Mouse (Mus musculus): ENCODE results near the gene Osbpl10. TPM values are rescaled to one million over a fixed set of nuclear protein-coding genes. Genes with fewer than 3 reads are reported as not detected.

Gene Osbpl10
- total and polyA plus RNA-seq, 2 experiments from 2014 or later = 0.36 to 2.9 TPM

DNA sequence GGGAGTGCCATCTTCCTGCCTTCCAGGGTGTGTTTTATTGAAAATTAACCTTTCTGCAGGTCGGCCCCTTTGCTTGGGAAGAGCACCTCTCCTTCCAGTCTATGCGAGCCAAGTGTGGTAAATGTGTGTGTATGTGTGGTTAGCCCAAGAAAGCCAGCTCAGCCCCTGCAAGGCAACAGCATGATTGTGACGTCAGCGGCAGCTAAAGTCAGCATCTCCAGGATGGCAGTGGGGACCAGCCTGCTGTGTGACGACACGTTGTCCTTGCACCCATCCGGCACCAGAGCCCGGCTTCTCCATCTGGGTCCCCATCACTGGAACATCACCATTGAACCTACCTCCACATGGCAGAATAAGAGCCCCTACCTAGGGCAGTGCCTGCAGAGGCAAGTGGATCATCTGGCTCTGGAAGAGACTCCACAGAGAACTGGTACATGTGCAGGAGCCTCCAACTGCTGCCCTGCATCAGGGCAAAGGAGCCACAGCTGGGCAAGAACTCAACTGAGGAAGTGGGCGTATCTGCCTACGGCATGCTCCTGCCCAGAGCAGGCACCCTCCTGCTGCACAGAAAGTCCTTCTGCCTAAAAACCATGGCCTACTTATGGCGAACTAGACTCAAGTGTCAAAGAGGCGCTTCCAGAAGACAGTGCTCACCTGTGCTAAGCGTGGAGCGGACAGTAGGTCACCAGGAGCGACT is 221.9 kb downstream of the Osbpl10 start:
- no peak overlapping the region for H3K9ac ChIP-seq (replicated peaks; ENCODE audit: low read depth, low read length)
- TF ChIP-seq CTCF (IDR thresholded peaks at IDR 0.05; ENCODE audit: low read depth) (no peak), EP300 (IDR thresholded peaks at IDR 0.05; ENCODE audit: low read depth) (no peak)
- no peaks in the 10 kb centered on the region for H3K36me3 ChIP-seq (replicated peaks; ENCODE audit: control insufficient read depth, insufficient read depth, low read length)
- ATAC-seq (ENCODE audit: insufficient read depth, low read depth) (no peak), DNase-seq (ENCODE audit: low spot score) (no peak)
- H3K27ac ChIP-seq (ENCODE audit: low read depth) = no peak overlapping the region
- no peak overlapping the region for H3K4me2 ChIP-seq (ENCODE audit: low read depth, low read length)
- H3K4me3 ChIP-seq (ENCODE audit: low read depth, low read length) = no peak overlapping the region
- no peaks in the 10 kb centered on the region for H3K4me1 ChIP-seq (ENCODE audit: control insufficient read depth, insufficient read depth)
- no peaks in the 10 kb centered on the region for H3K27me3 ChIP-seq (ENCODE audit: control insufficient read depth, insufficient read depth, low read length)
- H3K9me3 ChIP-seq (replicated peaks; ENCODE audit: control insufficient read depth, low read length) = no peaks in the 10 kb centered on the region
- 89% methylated on average over 15 of the region's 15 CpGs for WGBS

GRCm38 (mm10) chr9:115201264-115201663 is 222.9 kb downstream of the Osbpl10 start:
- ATAC-seq (ENCODE audit: insufficient read depth, low read depth) = no peak
- Histone ChIP-seq H3K4me2 (ENCODE audit: low read depth, low read length) (no peak overlapping the region), H3K4me1 (ENCODE audit: control insufficient read depth, insufficient read depth) (peaks cover 5% of the 10 kb centered on the region; the same call in 1 of the 2 replicates), H3K36me3 (replicated peaks; ENCODE audit: control insufficient read depth, insufficient read depth, low read length) (no peaks in the 10 kb centered on the region), H3K9ac (replicated peaks; ENCODE audit: low read depth, low read length) (no peak overlapping the region), H3K27me3 (ENCODE audit: control insufficient read depth, insufficient read depth, low read length) (no peaks in the 10 kb centered on the region), H3K4me3 (ENCODE audit: low read depth, low read length) (no peak overlapping the region), H3K27ac (ENCODE audit: low read depth) (no peak overlapping the region), H3K9me3 (replicated peaks; ENCODE audit: control insufficient read depth, low read length) (no peaks in the 10 kb centered on the region)
- TF ChIP-seq EP300 (IDR thresholded peaks at IDR 0.05; ENCODE audit: low read depth) = no peak
- no peak for TF ChIP-seq CTCF (IDR thresholded peaks at IDR 0.05; ENCODE audit: low read depth)
- WGBS = 90% methylated on average over 6 of the region's 6 CpGs
- DNase-seq (ENCODE audit: low spot score) = no peak

- Histone ChIP-seq H3K27me3 (ENCODE audit: control insufficient read depth, insufficient read depth, low read length) (no peaks in the 10 kb centered on the region), H3K9me3 (replicated peaks; ENCODE audit: control insufficient read depth, low read length) (no peaks in the 10 kb centered on the region), H3K4me3 (ENCODE audit: low read depth, low read length) (no peak overlapping the region), H3K27ac (ENCODE audit: low read depth) (no peak overlapping the region), H3K9ac (replicated peaks; ENCODE audit: low read depth, low read length) (no peak overlapping the region), H3K4me2 (ENCODE audit: low read depth, low read length) (no peak overlapping the region), H3K4me1 (ENCODE audit: control insufficient read depth, insufficient read depth) (peaks cover 7% of the 10 kb centered on the region; the same call in 1 of the 2 replicates), H3K36me3 (replicated peaks; ENCODE audit: control insufficient read depth, insufficient read depth, low read length) (no peaks in the 10 kb centered on the region)
- WGBS = 57% methylated on average over 6 of the region's 6 CpGs
- ATAC-seq (ENCODE audit: insufficient read depth, low read depth) (no peak), DNase-seq (ENCODE audit: low spot score) (no peak)
- TF ChIP-seq EP300 (IDR thresholded peaks at IDR 0.05; ENCODE audit: low read depth) = no peak
- TF ChIP-seq CTCF (IDR thresholded peaks at IDR 0.05; ENCODE audit: low read depth) = no peak
Observed at GRCm38 (mm10) chr9:115203136-115203535, 224.8 kb downstream of the Osbpl10 start.

DNA sequence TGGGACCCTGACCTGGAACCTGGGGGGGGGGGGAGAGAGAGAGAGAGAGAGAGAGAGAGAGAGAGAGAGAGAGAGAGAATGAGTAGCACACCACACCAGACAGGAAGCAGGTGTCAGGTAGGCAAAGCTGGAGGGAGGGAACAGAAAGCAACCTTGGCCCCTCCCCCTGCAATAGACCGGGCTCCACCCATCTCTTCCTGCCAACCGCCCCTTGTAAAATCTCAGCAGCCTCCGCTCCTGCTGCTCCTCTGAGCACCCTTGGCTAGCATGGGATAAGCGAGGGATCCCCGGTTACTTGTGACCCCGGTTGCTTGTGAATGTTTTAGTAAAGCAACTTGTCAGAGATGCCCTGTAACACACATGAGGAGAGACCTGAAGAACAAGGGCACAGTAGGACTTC is 227.1 kb downstream of the Osbpl10 start:
- ATAC-seq (ENCODE audit: insufficient read depth, low read depth) = no peak
- Histone ChIP-seq H3K36me3 (replicated peaks; ENCODE audit: control insufficient read depth, insufficient read depth, low read length) (no peaks in the 10 kb centered on the region), H3K27me3 (ENCODE audit: control insufficient read depth, insufficient read depth, low read length) (no peaks in the 10 kb centered on the region), H3K9ac (replicated peaks; ENCODE audit: low read depth, low read length) (no peak overlapping the region), H3K4me3 (ENCODE audit: low read depth, low read length) (no peak overlapping the region), H3K27ac (ENCODE audit: low read depth) (no peak overlapping the region), H3K4me2 (ENCODE audit: low read depth, low read length) (no peak overlapping the region), H3K9me3 (replicated peaks; ENCODE audit: control insufficient read depth, low read length) (no peaks in the 10 kb centered on the region), H3K4me1 (ENCODE audit: control insufficient read depth, insufficient read depth) (peaks cover 7% of the 10 kb centered on the region; the same call in 1 of the 2 replicates)
- TF ChIP-seq EP300 (IDR thresholded peaks at IDR 0.05; ENCODE audit: low read depth) = no peak
- no peak for TF ChIP-seq CTCF (IDR thresholded peaks at IDR 0.05; ENCODE audit: low read depth)
- DNase-seq (ENCODE audit: low spot score) = no peak
- 12% methylated on average over 6 of the region's 6 CpGs for WGBS

- Histone ChIP-seq H3K9me3 (replicated peaks; ENCODE audit: control insufficient read depth, low read length) (no peaks in the 10 kb centered on the region), H3K36me3 (replicated peaks; ENCODE audit: control insufficient read depth, insufficient read depth, low read length) (no peaks in the 10 kb centered on the region), H3K4me3 (ENCODE audit: low read depth, low read length) (no peak overlapping the region), H3K4me1 (ENCODE audit: control insufficient read depth, insufficient read depth) (peaks cover 7% of the 10 kb centered on the region; the same call in 1 of the 2 replicates), H3K9ac (replicated peaks; ENCODE audit: low read depth, low read length) (no peak overlapping the region), H3K27me3 (ENCODE audit: control insufficient read depth, insufficient read depth, low read length) (no peaks in the 10 kb centered on the region), H3K4me2 (ENCODE audit: low read depth, low read length) (no peak overlapping the region), H3K27ac (ENCODE audit: low read depth) (no peak overlapping the region)
- 63% methylated on average over 5 of the region's 5 CpGs for WGBS
- no peak for TF ChIP-seq CTCF (IDR thresholded peaks at IDR 0.05; ENCODE audit: low read depth)
- TF ChIP-seq EP300 (IDR thresholded peaks at IDR 0.05; ENCODE audit: low read depth) = no peak
- no peak for DNase-seq (ENCODE audit: low spot score)
- ATAC-seq (ENCODE audit: insufficient read depth, low read depth) = no peak
Observed at GRCm38 (mm10) chr9:115206219-115206618, 227.8 kb downstream of the Osbpl10 start.

DNA sequence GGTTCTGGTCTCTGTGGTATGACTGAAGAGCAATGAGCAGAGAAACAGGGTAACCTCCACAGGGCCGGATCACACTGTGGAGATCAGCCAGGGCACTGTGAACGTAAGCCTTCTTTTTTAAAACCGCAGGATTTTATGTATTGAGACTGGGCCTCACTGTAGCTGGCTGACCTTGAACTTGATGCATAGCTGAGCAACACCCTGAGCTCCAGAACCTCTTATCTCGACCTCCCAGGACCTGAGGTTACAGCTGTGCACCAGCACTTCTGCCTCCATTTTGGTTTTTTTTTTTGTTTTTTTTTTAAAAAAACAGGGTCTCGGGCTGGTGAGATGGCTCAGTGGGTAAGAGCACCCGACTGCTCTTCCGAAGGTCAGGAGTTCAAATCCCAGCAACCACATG is 231.4 kb downstream of the Osbpl10 start:
- 82% methylated on average over 7 of the region's 7 CpGs for WGBS
- H3K4me1 ChIP-seq (ENCODE audit: control insufficient read depth, insufficient read depth) = peaks cover 7% of the 10 kb centered on the region; the same call in 1 of the 2 replicates
- no peak for DNase-seq (ENCODE audit: low spot score)

More for the DNA sequence above, 231.4 kb downstream of the Osbpl10 start:
- H3K9me3 ChIP-seq (replicated peaks; ENCODE audit: control insufficient read depth, low read length) = no peaks in the 10 kb centered on the region
- H3K36me3 ChIP-seq (replicated peaks; ENCODE audit: control insufficient read depth, insufficient read depth, low read length) = no peaks in the 10 kb centered on the region
- no peaks in the 10 kb centered on the region for H3K27me3 ChIP-seq (ENCODE audit: control insufficient read depth, insufficient read depth, low read length)
- ATAC-seq (ENCODE audit: insufficient read depth, low read depth) = no peak
- TF ChIP-seq CTCF (IDR thresholded peaks at IDR 0.05; ENCODE audit: low read depth) (no peak), EP300 (IDR thresholded peaks at IDR 0.05; ENCODE audit: low read depth) (no peak)
- H3K4me3 ChIP-seq (ENCODE audit: low read depth, low read length) = no peak overlapping the region
- H3K4me2 ChIP-seq (ENCODE audit: low read depth, low read length) = no peak overlapping the region
- H3K27ac ChIP-seq (ENCODE audit: low read depth) = no peak overlapping the region
- no peak overlapping the region for H3K9ac ChIP-seq (replicated peaks; ENCODE audit: low read depth, low read length)

Data from heart, postnatal 0 days (tissue).